Mouse (Mus musculus) WW6 (cell line): Measurements from ENCODE around the gene Fam71e1.
A peak's percentile ranks its signal among the peaks of the same experiment; 100 is the strongest.

Experiments used
- DNase-seq: peaks from one replicate; pipeline ENCODE4 v3.0.0-alpha.2; 2013; ENCODE audit warnings: low read depth, low spot score

The Fam71e1 gene

GRCm38 (mm10) chr7:44534242-44534641, 37.9 kb downstream of the Fam71e1 start:
- DNase-seq, result no peak

DNA sequence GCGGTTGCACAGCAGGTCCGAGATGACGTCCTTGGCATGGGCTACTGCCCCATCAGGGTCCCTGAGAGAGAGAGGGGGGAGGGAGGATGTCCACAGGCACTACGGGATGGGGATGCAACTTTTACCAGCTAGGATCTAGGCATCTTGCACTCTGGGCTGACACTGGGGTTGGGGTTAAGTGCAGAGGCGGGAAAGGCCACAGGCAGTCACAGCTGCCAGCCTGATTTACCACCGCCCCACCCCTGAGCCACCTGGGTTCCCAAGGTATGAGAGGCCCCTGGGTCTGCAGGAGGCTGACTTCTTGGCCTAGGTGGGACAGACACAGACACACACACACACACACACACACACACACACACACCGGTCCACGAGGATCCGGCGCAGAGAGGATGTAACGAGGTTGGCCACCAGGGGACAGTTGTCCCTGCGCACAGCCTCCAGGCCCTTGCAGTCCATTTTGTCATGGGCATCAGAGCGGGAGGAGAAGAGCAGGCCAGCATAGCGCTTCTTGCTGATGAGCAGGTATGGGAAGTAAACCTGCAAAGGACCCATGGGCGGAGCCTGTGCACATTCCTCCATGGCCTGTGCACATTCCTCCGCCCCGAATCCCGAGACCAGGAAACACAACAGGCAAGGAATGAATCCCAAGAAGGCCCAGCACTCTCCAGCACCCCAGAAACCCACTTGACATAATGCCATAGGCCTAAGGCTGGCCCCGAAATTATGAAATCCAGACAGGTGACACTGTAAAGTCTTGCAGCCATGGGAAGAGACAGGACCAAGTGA, 38.5 kb downstream of the Fam71e1 start:
- no peak for DNase-seq

DNA sequence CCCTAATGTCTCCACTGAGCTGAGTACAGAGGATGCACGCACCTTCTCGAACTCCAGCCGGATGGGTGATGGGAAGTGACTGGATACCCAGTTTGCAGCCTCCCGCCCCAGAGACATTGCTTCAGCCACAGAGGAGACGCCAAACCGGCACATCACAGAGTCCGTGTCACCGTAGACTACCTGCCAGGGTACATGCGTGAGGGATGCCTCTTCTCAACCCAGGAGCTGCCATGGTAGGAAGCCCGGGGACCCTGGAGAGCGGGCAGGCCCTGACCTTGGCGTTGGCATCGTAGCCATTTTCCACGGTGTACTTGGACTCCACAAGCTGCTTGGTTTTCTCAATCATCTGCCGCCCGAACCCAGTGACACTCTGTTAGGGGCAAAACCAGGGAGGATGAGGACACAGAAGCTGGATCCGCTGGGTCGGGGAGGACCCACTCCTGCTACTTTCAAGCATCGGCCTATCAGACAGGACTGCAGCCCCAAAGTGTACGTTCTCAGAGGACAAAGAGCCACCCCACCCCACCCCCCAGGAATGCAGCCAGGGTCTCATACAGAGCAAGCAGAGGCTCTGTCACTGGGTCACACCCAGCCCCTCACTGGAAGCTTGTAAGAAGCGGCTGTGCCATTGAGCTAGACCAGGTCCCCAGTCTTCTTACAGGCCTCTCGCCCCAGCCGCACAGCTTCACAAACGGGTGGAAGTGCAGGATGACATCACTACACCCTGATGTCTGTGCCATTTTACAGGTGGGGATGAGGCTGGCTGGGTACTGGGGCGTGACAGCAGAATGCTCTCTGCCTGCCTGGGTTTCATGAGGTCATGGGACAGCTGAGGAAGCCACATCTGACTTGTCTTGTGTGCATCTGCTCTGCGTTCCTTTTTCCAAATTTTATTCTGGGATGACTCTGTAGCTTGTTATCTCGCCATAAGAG, 39.5 kb downstream of the Fam71e1 start:
- DNase-seq, result no peak

- no peak for DNase-seq
Measured at GRCm38 (mm10) chr7:44536590-44536968, 40.2 kb downstream of the Fam71e1 start.

- DNase-seq, result no peak
Measured at GRCm38 (mm10) chr7:44537009-44537408, 40.6 kb downstream of the Fam71e1 start.

DNA sequence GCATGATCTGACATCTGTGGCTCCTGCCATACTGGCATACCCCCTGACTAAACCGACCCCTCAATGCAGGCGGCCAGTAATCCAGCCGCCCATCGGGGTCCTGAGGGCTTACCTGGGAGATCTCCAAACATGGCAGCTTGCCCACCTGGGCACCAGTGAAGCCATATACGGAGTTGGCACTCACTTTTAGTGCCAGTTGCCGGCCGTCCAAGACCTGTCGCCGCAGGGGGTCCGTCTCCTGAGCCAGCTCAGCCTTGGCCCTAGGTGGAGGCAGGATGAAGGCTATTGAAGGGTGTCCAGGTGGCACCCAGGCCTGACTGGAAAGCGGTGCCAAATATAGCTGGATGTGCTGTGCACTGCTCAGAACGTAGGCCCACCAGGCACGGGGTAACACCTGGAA, 41.1 kb downstream of the Fam71e1 start:
- no peak for DNase-seq

GRCm38 (mm10) chr7:44538756-44539624, 42.6 kb downstream of the Fam71e1 start:
- no peak for DNase-seq

GRCm38 (mm10) chr7:44542555-44542954, 46.2 kb downstream of the Fam71e1 start:
- DNase-seq, result no peak

GRCm38 (mm10) chr7:44543071-44543470, 46.7 kb downstream of the Fam71e1 start:
- DNase-seq, result no peak

DNA sequence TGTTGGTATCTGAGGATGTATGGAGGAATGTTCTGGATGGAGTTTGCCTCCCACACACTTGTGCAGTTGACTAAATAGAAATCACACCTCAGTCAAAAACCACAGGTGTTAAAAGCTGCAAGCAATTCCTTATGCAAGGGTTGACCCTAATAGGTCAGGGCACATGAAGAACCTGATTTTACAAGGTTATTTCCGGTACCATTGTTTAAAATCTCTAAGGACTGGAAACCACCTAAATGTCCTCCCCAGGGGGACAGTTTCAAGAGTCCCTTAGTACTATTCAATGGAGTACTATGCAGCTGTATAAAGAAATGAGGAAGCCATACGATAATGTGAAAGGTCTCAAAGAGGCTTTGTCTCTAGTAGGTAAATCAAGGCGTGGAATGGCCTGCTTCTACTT, 49.9 kb downstream of the Fam71e1 start:
- DNase-seq, result no peak

DNA sequence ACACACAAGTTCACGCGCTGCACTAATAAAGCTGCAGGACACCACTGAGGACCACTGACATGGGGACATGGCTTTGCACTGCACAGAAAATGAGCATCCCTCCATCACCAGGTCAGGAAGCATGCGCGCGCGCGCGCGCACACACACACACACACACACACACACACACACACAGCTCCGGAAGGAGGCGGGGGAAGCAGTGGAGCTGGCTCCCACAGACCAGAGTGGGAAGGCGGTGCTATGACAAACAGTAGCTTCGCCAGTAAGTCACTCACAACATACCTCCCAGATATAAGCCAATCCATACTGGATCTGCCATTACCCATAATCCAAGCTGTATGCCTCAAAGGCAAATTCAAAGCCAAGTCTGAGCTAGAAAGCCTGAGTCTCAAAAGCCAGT, 50.7 kb downstream of the Fam71e1 start:
- no peak for DNase-seq

GRCm38 (mm10) chr7:44547725-44548124, 51.3 kb downstream of the Fam71e1 start:
- DNase-seq, result no peak

DNA sequence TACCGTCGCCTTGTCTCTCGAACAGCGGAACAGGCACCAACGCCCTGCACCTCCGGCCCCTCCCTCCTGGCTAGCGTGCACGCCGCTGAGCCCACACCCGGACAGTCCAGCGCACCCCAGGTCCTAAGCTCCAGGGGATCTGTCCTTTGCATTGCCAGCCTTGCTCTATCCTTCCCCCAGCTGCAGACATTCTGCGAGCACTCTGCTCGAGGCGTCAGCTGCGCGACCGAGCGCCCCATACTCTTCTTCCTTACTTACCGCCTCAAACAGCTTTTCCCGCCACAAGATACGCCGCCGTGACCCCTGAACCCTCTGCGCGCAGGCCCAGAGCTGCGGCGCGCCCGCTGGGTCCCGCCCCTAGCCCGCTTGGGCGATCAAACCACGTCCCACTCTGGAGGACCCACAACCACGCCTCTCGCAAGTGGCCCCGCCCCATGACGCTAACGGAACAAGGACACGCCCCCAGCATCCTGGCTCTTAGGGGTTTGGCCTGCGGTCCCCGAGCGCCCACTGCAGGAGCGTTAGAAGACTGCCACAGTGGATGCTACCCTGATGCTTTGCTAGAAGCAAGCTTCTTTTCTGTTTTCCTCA, 52.2 kb downstream of the Fam71e1 start, which contains the start of gene Pold1:
Gene Pold1 (minus strand): TSS at position 353 of the 591 bp plus-strand sequence.
- peak; percentile 99 for DNase-seq

- no peak for DNase-seq
Measured at GRCm38 (mm10) chr7:44549621-44550408, 53.4 kb downstream of the Fam71e1 start.

- DNase-seq, result no peak
Measured at GRCm38 (mm10) chr7:44550409-44550678, 54.0 kb downstream of the Fam71e1 start.
